Mouse (Mus musculus) kidney, adult 2 months (tissue): ENCODE measurements at regions not wholly inside any gene's neighbourhood (a gene's known extent, or its start where the extent isn't known, plus 50 kb on each side); places are given as distances from the start of the nearest gene placed in this dataset.

ENCODE experiments used
- CTCF ChIP-seq: fragments of 200-500 bp; conservative IDR thresholded peaks from 2 replicates; pipeline ENCODE4 v1.5.1; 2011; ENCODE audit warnings: low read depth, mild to moderate bottlenecking, control low read depth, low read length, moderate library complexity, mixed read lengths; ENCODE audit not compliant: insufficient read depth, insufficient read length
- POLR2A ChIP-seq: fragments of 200-500 bp; IDR thresholded peaks from one replicate; pipeline ENCODE4 v1.6.1; 2011; ENCODE audit warnings: low read depth, low read length, control low read depth

GRCm38 (mm10) chr12:25549735-25550134, 452.8 kb upstream of the Id2 start:
- TF ChIP-seq POLR2A (no peak), CTCF (no peak)
